Mouse (Mus musculus): ENCODE results near the gene Dll4. TPM values are rescaled to one million over a fixed set of nuclear protein-coding genes. Genes with fewer than 3 reads are reported as not detected.

Gene Dll4
- polyA plus RNA-seq, 1 experiment from 2014 or later = 13.5 TPM

DNA sequence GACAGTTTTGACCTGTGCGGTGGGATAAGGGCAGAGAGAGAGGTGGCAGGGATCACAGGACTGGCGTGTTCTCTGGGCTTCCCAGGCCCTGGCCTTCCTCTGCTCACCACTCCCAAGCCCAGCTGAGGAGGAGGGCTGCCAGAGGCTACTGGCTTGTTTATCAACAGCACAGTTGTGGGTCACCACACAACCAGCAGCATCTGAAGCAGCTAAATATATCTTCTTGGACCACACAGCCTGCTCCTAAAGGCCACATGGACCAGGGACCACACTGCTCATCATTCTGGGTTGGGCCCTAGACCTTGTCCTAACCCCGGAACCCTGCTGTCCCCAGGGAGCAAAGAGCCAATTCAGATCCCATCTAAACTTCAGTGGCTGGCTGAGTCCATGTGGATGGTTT lies 39.4 kb downstream of the Dll4 start:
- no peaks in the 10 kb centered on the region for H3K27me3 ChIP-seq (ENCODE audit: insufficient read depth, low read length)
- H3K36me3 ChIP-seq (ENCODE audit: insufficient read depth, low read length) = peaks cover 8% of the 10 kb centered on the region
- 75% methylated on average over 3 of the region's 3 CpGs for WGBS
- no peak overlapping the region for H3K9ac ChIP-seq (replicated peaks; ENCODE audit: low read length)
- H3K4me2 ChIP-seq (replicated peaks; ENCODE audit: low read depth, low read length) = no peak overlapping the region
- no peaks in the 10 kb centered on the region for H3K4me1 ChIP-seq (ENCODE audit: insufficient read depth, low read length)
- peaks cover 9% of the 10 kb centered on the region for H3K9me3 ChIP-seq (ENCODE audit: low read length)
- no peak overlapping the region for H3K4me3 ChIP-seq (ENCODE audit: low read length)
- ATAC-seq (ENCODE audit: low FRiP score, low TSS enrichment) = no peak
- H3K27ac ChIP-seq (ENCODE audit: low read length) = no peak overlapping the region

GRCm38 (mm10) chr2:119367346-119367745 lies 41.8 kb downstream of the Dll4 start:
- Histone ChIP-seq H3K36me3 (ENCODE audit: insufficient read depth, low read length) (peaks cover 23% of the 10 kb centered on the region), H3K4me1 (ENCODE audit: insufficient read depth, low read length) (no peaks in the 10 kb centered on the region), H3K27me3 (ENCODE audit: insufficient read depth, low read length) (no peaks in the 10 kb centered on the region), H3K4me2 (replicated peaks; ENCODE audit: low read depth, low read length) (no peak overlapping the region), H3K9me3 (ENCODE audit: low read length) (no peaks in the 10 kb centered on the region), H3K27ac (ENCODE audit: low read length) (no peak overlapping the region), H3K9ac (replicated peaks; ENCODE audit: low read length) (no peak overlapping the region), H3K4me3 (ENCODE audit: low read length) (no peak overlapping the region)
- 80% methylated on average over 3 of the region's 3 CpGs for WGBS
- no peak for ATAC-seq (ENCODE audit: low FRiP score, low TSS enrichment)

GRCm38 (mm10) chr2:119370116-119370515 lies 44.5 kb downstream of the Dll4 start:
- Histone ChIP-seq H3K27ac (ENCODE audit: low read length) (no peak overlapping the region), H3K4me1 (ENCODE audit: insufficient read depth, low read length) (no peaks in the 10 kb centered on the region), H3K4me2 (replicated peaks; ENCODE audit: low read depth, low read length) (no peak overlapping the region), H3K27me3 (ENCODE audit: insufficient read depth, low read length) (no peaks in the 10 kb centered on the region), H3K36me3 (ENCODE audit: insufficient read depth, low read length) (peaks cover 47% of the 10 kb centered on the region), H3K9ac (replicated peaks; ENCODE audit: low read length) (no peak overlapping the region), H3K9me3 (ENCODE audit: low read length) (no peaks in the 10 kb centered on the region), H3K4me3 (ENCODE audit: low read length) (no peak overlapping the region)
- no peak for ATAC-seq (ENCODE audit: low FRiP score, low TSS enrichment)
- 94% methylated on average over 10 of the region's 10 CpGs for WGBS

DNA sequence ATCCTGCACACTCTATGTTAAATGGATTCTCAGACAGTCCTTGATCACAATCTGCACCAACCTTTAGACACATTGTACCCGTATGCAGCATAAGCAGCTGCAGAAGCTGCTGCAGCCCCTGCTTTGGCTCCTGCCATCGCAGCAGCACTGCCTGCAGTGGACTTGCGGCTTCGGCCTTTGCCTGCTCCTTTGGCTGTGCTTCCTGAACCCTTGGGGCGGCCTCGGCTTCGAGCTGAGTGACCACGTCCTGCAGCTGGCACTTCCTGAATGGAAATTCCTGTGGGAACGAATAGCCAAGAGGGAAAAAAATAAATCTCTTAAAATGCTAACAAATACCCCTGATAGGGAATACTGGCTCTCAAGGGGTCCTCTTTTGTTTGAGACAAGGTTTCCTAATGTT lies 51.7 kb downstream of the Dll4 start:
- ATAC-seq (ENCODE audit: low FRiP score, low TSS enrichment) = no peak
- no peaks in the 10 kb centered on the region for H3K9me3 ChIP-seq (ENCODE audit: low read length)
- 0 out of 2 replicates have a peak overlapping the region, but pooled peaks have one; percentile 44 for H3K27ac ChIP-seq (ENCODE audit: low read length)
- H3K4me3 ChIP-seq (ENCODE audit: low read length) = no peak overlapping the region
- no peaks in the 10 kb centered on the region for H3K27me3 ChIP-seq (ENCODE audit: insufficient read depth, low read length)
- no peak overlapping the region for H3K4me2 ChIP-seq (replicated peaks; ENCODE audit: low read depth, low read length)
- no peak overlapping the region for H3K9ac ChIP-seq (replicated peaks; ENCODE audit: low read length)
- no peaks in the 10 kb centered on the region for H3K4me1 ChIP-seq (ENCODE audit: insufficient read depth, low read length)
- WGBS = 73% methylated on average over 9 of the region's 9 CpGs
- peaks cover 71% of the 10 kb centered on the region for H3K36me3 ChIP-seq (ENCODE audit: insufficient read depth, low read length)

DNA sequence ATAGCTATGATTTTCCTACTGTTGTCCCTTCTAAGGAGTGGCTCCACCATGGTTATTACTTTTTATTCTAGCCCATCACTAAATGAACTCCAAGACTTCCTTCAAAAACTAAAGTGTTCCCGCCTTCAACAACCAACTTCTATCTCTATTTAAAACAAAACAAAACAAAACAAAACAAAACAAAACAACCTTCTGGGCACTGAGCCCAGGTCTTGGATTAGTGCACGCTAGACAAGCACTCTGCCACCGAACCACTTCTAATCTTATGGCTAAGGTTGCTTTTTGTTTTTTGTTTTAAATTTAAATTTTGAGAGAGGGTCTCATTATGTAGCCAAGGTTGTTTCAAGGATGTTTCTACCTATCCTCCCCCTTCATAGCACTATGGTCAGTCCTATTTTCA lies 52.2 kb downstream of the Dll4 start:
- WGBS = 77% methylated on average over 3 of the region's 3 CpGs
- Histone ChIP-seq H3K27me3 (ENCODE audit: insufficient read depth, low read length) (no peaks in the 10 kb centered on the region), H3K4me2 (replicated peaks; ENCODE audit: low read depth, low read length) (no peak overlapping the region), H3K4me3 (ENCODE audit: low read length) (no peak overlapping the region), H3K4me1 (ENCODE audit: insufficient read depth, low read length) (no peaks in the 10 kb centered on the region), H3K27ac (ENCODE audit: low read length) (0 out of 2 replicates have a peak overlapping the region, but pooled peaks have one; percentile 44), H3K9ac (replicated peaks; ENCODE audit: low read length) (no peak overlapping the region), H3K9me3 (ENCODE audit: low read length) (no peaks in the 10 kb centered on the region), H3K36me3 (ENCODE audit: insufficient read depth, low read length) (peaks cover 70% of the 10 kb centered on the region)
- ATAC-seq (ENCODE audit: low FRiP score, low TSS enrichment) = no peak

GRCm38 (mm10) chr2:119379455-119379854 lies 53.9 kb downstream of the Dll4 start:
- no peak overlapping the region for H3K4me3 ChIP-seq (ENCODE audit: low read length)
- 87% methylated on average over 3 of the region's 3 CpGs for WGBS
- no peak overlapping the region for H3K9ac ChIP-seq (replicated peaks; ENCODE audit: low read length)
- no peaks in the 10 kb centered on the region for H3K4me1 ChIP-seq (ENCODE audit: insufficient read depth, low read length)
- no peaks in the 10 kb centered on the region for H3K27me3 ChIP-seq (ENCODE audit: insufficient read depth, low read length)
- ATAC-seq (ENCODE audit: low FRiP score, low TSS enrichment) = no peak
- peaks cover 59% of the 10 kb centered on the region for H3K36me3 ChIP-seq (ENCODE audit: insufficient read depth, low read length)
- no peak overlapping the region for H3K4me2 ChIP-seq (replicated peaks; ENCODE audit: low read depth, low read length)
- H3K9me3 ChIP-seq (ENCODE audit: low read length) = no peaks in the 10 kb centered on the region
- H3K27ac ChIP-seq (ENCODE audit: low read length) = no peak overlapping the region

Other genes starting within 250 kb of the Dll4 start
- gene Rad51, start 213.0 kb upstream of the Dll4 start, polyA plus RNA-seq (2015; fragmentation: Nextera tagmentation; extraction: Ambion mirVana) = 50.7 and 51.8 TPM in 2 replicates
- 46.4 and 47.0 TPM in 2 replicates for gene Rmdn3, start 168.8 kb upstream of the Dll4 start, polyA plus RNA-seq (2015; fragmentation: Nextera tagmentation; extraction: Ambion mirVana)
- 34.5 and 38.8 TPM in 2 replicates for gene Gchfr, start 158.0 kb upstream of the Dll4 start, polyA plus RNA-seq (2015; fragmentation: Nextera tagmentation; extraction: Ambion mirVana)
- gene Gm14137, start 151.3 kb upstream of the Dll4 start, polyA plus RNA-seq (2015; fragmentation: Nextera tagmentation; extraction: Ambion mirVana) = 0.56 and 0.85 TPM in 2 replicates
- gene Zfyve19, start 117.2 kb upstream of the Dll4 start, polyA plus RNA-seq (2015; fragmentation: Nextera tagmentation; extraction: Ambion mirVana) = 64.1 and 67.2 TPM in 2 replicates
- gene Dnajc17, start 117.0 kb upstream of the Dll4 start, polyA plus RNA-seq (2015; fragmentation: Nextera tagmentation; extraction: Ambion mirVana) = 21.0 and 21.6 TPM in 2 replicates
- gene Ppp1r14d, start 95.9 kb upstream of the Dll4 start, polyA plus RNA-seq (2015; fragmentation: Nextera tagmentation; extraction: Ambion mirVana) = 1.0 and 1.2 TPM in 2 replicates
- gene Spint1, start 88.4 kb upstream of the Dll4 start, polyA plus RNA-seq (2015; fragmentation: Nextera tagmentation; extraction: Ambion mirVana) = 48.9 and 49.4 TPM in 2 replicates
- gene Rhov, start 54.5 kb upstream of the Dll4 start, polyA plus RNA-seq (2015; fragmentation: Nextera tagmentation; extraction: Ambion mirVana) = 1.8 and 2.3 TPM in 2 replicates
- gene Vps18, start 37.0 kb upstream of the Dll4 start, polyA plus RNA-seq (2015; fragmentation: Nextera tagmentation; extraction: Ambion mirVana) = 23.0 and 23.1 TPM in 2 replicates
- 0.86 and 1.3 TPM in 2 replicates for gene Chac1, start 25.4 kb downstream of the Dll4 start, polyA plus RNA-seq (2015; fragmentation: Nextera tagmentation; extraction: Ambion mirVana)
- gene Ino80, start 151.9 kb downstream of the Dll4 start, polyA plus RNA-seq (2015; fragmentation: Nextera tagmentation; extraction: Ambion mirVana) = 3.9 and 5.0 TPM in 2 replicates
- gene Exd1, start 221.8 kb downstream of the Dll4 start, polyA plus RNA-seq (2015; fragmentation: Nextera tagmentation; extraction: Ambion mirVana) = 0.41 and 0.84 TPM in 2 replicates
- gene Chp1, start 221.9 kb downstream of the Dll4 start, polyA plus RNA-seq (2015; fragmentation: Nextera tagmentation; extraction: Ambion mirVana) = 66.1 and 68.6 TPM in 2 replicates